Mouse (Mus musculus): Measurements from ENCODE around the gene Tmem132b. TPM values are rescaled to one million over a fixed set of nuclear protein-coding genes. Genes with fewer than 3 reads are reported as not detected.

Tmem132b gene
- polyA plus RNA-seq, 1 experiment: 0.01 TPM

- Histone ChIP-seq H3K36me3 (ENCODE audit: control insufficient read depth, insufficient read depth) (no peaks in the 10 kb centered on the region), H3K4me3 (no peak overlapping the region), H3K79me2 (ENCODE audit: control insufficient read depth, insufficient read depth) (no peaks in the 10 kb centered on the region), H3ac (ENCODE audit: control insufficient read depth, insufficient read length) (no peak overlapping the region), H3K4me2 (ENCODE audit: low read depth) (no peak overlapping the region), H3K27me3 (ENCODE audit: control insufficient read depth, insufficient read depth, insufficient read length) (no peaks in the 10 kb centered on the region)
- no peak for TF ChIP-seq E2F4 (IDR thresholded peaks at IDR 0.05; ENCODE audit: insufficient read depth)
Measured at GRCm38 (mm10) chr5:125685681-125686331, 154.2 kb downstream of the Tmem132b start.

GRCm38 (mm10) chr5:125692538-125692937 is 161.0 kb downstream of the Tmem132b start:
- no peak for TF ChIP-seq USF1 (IDR thresholded peaks at IDR 0.05; ENCODE audit: low read depth)
- TF ChIP-seq REST (IDR thresholded peaks at IDR 0.05; ENCODE audit: insufficient read depth, insufficient read length): no peak
- TF ChIP-seq SRF (IDR thresholded peaks at IDR 0.05; ENCODE audit: control insufficient read depth, insufficient read length, low read depth): no peak
- TF ChIP-seq TCF3 (IDR thresholded peaks at IDR 0.05; ENCODE audit: insufficient read length, low read depth): no peak
- TF ChIP-seq MAX (IDR thresholded peaks at IDR 0.05; ENCODE audit: low read depth): no peak
- TF ChIP-seq POLR2A (IDR thresholded peaks at IDR 0.05; ENCODE audit: insufficient read length, low read depth): no peak
- no peak for TF ChIP-seq TCF12 (IDR thresholded peaks at IDR 0.05; ENCODE audit: insufficient read depth, poor library complexity, severe bottlenecking)
- no peak for TF ChIP-seq E2F4 (IDR thresholded peaks at IDR 0.05; ENCODE audit: insufficient read depth)
- Histone ChIP-seq H3K4me3 (no peak overlapping the region), H3K27me3 (ENCODE audit: control insufficient read depth, insufficient read depth, insufficient read length) (no peaks in the 10 kb centered on the region), H3K79me2 (ENCODE audit: control insufficient read depth, insufficient read depth) (no peaks in the 10 kb centered on the region), H3ac (ENCODE audit: control insufficient read depth, insufficient read length) (no peak overlapping the region), H3K4me2 (ENCODE audit: low read depth) (no peak overlapping the region), H3K36me3 (ENCODE audit: control insufficient read depth, insufficient read depth) (no peaks in the 10 kb centered on the region)

- no peaks in the 10 kb centered on the region for H3K27me3 ChIP-seq (ENCODE audit: control insufficient read depth, insufficient read depth, insufficient read length)
- TF ChIP-seq MAX (IDR thresholded peaks at IDR 0.05; ENCODE audit: low read depth): no peak
- TF ChIP-seq USF1 (IDR thresholded peaks at IDR 0.05; ENCODE audit: low read depth): no peak
- TF ChIP-seq E2F4 (IDR thresholded peaks at IDR 0.05; ENCODE audit: insufficient read depth): no peak
- no peak for TF ChIP-seq MYOD1 (IDR thresholded peaks at IDR 0.05; ENCODE audit: control insufficient read depth in 1 of 3, insufficient read length in 2 of 3, low read depth in 2 of 3)
- TF ChIP-seq TCF12 (IDR thresholded peaks at IDR 0.05; ENCODE audit: insufficient read depth, poor library complexity, severe bottlenecking): no peak
- no peak for TF ChIP-seq SRF (IDR thresholded peaks at IDR 0.05; ENCODE audit: control insufficient read depth, insufficient read length, low read depth)
- no peak for TF ChIP-seq REST (IDR thresholded peaks at IDR 0.05; ENCODE audit: insufficient read depth, insufficient read length)
- TF ChIP-seq TCF3 (IDR thresholded peaks at IDR 0.05; ENCODE audit: insufficient read length, low read depth): no peak
- no peak overlapping the region for H3K4me2 ChIP-seq (ENCODE audit: low read depth)
- no peaks in the 10 kb centered on the region for H3K79me2 ChIP-seq (ENCODE audit: control insufficient read depth, insufficient read depth)
- no peak overlapping the region for H3ac ChIP-seq (ENCODE audit: control insufficient read depth, insufficient read length)
- H3K4me3 ChIP-seq: no peak overlapping the region
- no peaks in the 10 kb centered on the region for H3K36me3 ChIP-seq (ENCODE audit: control insufficient read depth, insufficient read depth)
Measured at GRCm38 (mm10) chr5:125699395-125699794, 167.8 kb downstream of the Tmem132b start.

- no peak for TF ChIP-seq POLR2AphosphoS2 (IDR thresholded peaks at IDR 0.05; ENCODE audit: insufficient read length, low read depth)
- TF ChIP-seq USF1 (IDR thresholded peaks at IDR 0.05; ENCODE audit: low read depth): no peak
- TF ChIP-seq CEBPB (IDR thresholded peaks at IDR 0.05; ENCODE audit: insufficient read depth, poor library complexity, severe bottlenecking): no peak
- TF ChIP-seq REST (IDR thresholded peaks at IDR 0.05; ENCODE audit: insufficient read depth, insufficient read length): no peak
- no peak for TF ChIP-seq MYOG (IDR thresholded peaks at IDR 0.05; ENCODE audit: control insufficient read depth in 1 of 3, insufficient read depth in 1 of 3, insufficient read length in 2 of 3, low read depth in 2 of 3)
- no peak for TF ChIP-seq SRF (IDR thresholded peaks at IDR 0.05; ENCODE audit: control insufficient read depth, insufficient read length, low read depth)
- no peak for TF ChIP-seq TCF3 (IDR thresholded peaks at IDR 0.05; ENCODE audit: insufficient read length, low read depth)
- no peak for TF ChIP-seq POLR2A (IDR thresholded peaks at IDR 0.05; ENCODE audit: insufficient read length, low read depth)
- TF ChIP-seq MYOD1 (IDR thresholded peaks at IDR 0.05; ENCODE audit: control insufficient read depth in 1 of 3, insufficient read length in 2 of 3, low read depth in 2 of 3): no peak
- no peak for TF ChIP-seq E2F4 (IDR thresholded peaks at IDR 0.05; ENCODE audit: insufficient read depth)
- no peak for TF ChIP-seq MAX (IDR thresholded peaks at IDR 0.05; ENCODE audit: low read depth)
- no peak for TF ChIP-seq TCF12 (IDR thresholded peaks at IDR 0.05; ENCODE audit: insufficient read depth, poor library complexity, severe bottlenecking)
Measured at GRCm38 (mm10) chr5:125700234-125700633, 168.7 kb downstream of the Tmem132b start.

GRCm38 (mm10) chr5:125705379-125705778 is 173.8 kb downstream of the Tmem132b start:
- TF ChIP-seq MYOD1 (IDR thresholded peaks at IDR 0.05; ENCODE audit: control insufficient read depth in 1 of 3, insufficient read length in 2 of 3, low read depth in 2 of 3) (no peak), TCF3 (IDR thresholded peaks at IDR 0.05; ENCODE audit: insufficient read length, low read depth) (no peak), POLR2AphosphoS2 (IDR thresholded peaks at IDR 0.05; ENCODE audit: insufficient read length, low read depth) (no peak), CEBPB (IDR thresholded peaks at IDR 0.05; ENCODE audit: insufficient read depth, poor library complexity, severe bottlenecking) (no peak), USF1 (IDR thresholded peaks at IDR 0.05; ENCODE audit: low read depth) (no peak), MAX (IDR thresholded peaks at IDR 0.05; ENCODE audit: low read depth) (no peak), MYOG (IDR thresholded peaks at IDR 0.05; ENCODE audit: control insufficient read depth in 1 of 3, insufficient read depth in 1 of 3, insufficient read length in 2 of 3, low read depth in 2 of 3) (no peak), SRF (IDR thresholded peaks at IDR 0.05; ENCODE audit: control insufficient read depth, insufficient read length, low read depth) (no peak), TCF12 (IDR thresholded peaks at IDR 0.05; ENCODE audit: insufficient read depth, poor library complexity, severe bottlenecking) (no peak), POLR2A (IDR thresholded peaks at IDR 0.05; ENCODE audit: insufficient read length, low read depth) (no peak), E2F4 (IDR thresholded peaks at IDR 0.05; ENCODE audit: insufficient read depth) (no peak), REST (IDR thresholded peaks at IDR 0.05; ENCODE audit: insufficient read depth, insufficient read length) (no peak)
- H3K79me2 ChIP-seq (ENCODE audit: control insufficient read depth, insufficient read depth): no peaks in the 10 kb centered on the region

More at GRCm38 (mm10) chr5:125700234-125700633, 168.7 kb downstream of the Tmem132b start:
- no peak overlapping the region for H3ac ChIP-seq (ENCODE audit: control insufficient read depth, insufficient read length)
- no peak overlapping the region for H3K4me2 ChIP-seq (ENCODE audit: low read depth)
- no peaks in the 10 kb centered on the region for H3K36me3 ChIP-seq (ENCODE audit: control insufficient read depth, insufficient read depth)
- H3K27me3 ChIP-seq (ENCODE audit: control insufficient read depth, insufficient read depth, insufficient read length): no peaks in the 10 kb centered on the region
- no peak overlapping the region for H3K4me3 ChIP-seq
- H3K79me2 ChIP-seq (ENCODE audit: control insufficient read depth, insufficient read depth): no peaks in the 10 kb centered on the region

More at GRCm38 (mm10) chr5:125705379-125705778, 173.8 kb downstream of the Tmem132b start:
- Histone ChIP-seq H3K27me3 (ENCODE audit: control insufficient read depth, insufficient read depth, insufficient read length) (no peaks in the 10 kb centered on the region), H3K4me3 (no peak overlapping the region), H3ac (ENCODE audit: control insufficient read depth, insufficient read length) (no peak overlapping the region), H3K36me3 (ENCODE audit: control insufficient read depth, insufficient read depth) (no peaks in the 10 kb centered on the region), H3K4me2 (ENCODE audit: low read depth) (no peak overlapping the region)
